Mouse (Mus musculus): ENCODE measurements at regions not wholly inside any gene's neighbourhood (a gene's known extent, or its start where the extent isn't known, plus 50 kb on each side); places are given as distances from the start of the nearest gene placed in this dataset.
A peak's percentile ranks its signal among the peaks of the same experiment; 100 is the strongest.

DNA sequence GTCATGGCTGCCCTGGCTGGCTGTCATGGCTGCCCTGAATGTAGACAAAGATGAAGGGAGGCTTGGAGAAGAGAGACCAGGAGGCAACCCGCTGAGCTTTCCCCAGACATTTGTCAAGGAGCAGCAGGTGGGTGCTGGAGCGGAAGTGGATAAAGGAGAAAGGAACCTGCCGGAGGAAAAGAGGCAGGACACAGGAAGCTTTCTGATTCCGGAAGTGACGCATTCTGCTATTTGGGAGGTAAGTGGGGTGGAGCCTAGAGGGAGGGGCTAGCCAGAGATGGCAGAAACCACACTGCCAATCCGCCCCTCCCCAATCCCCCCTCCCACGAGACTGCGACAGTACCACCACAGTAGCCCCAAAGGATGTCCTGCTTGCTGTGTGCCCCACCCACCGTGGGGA, 80.1 kb downstream of the Gm572 start:
- no peak for DNase-seq

DNA sequence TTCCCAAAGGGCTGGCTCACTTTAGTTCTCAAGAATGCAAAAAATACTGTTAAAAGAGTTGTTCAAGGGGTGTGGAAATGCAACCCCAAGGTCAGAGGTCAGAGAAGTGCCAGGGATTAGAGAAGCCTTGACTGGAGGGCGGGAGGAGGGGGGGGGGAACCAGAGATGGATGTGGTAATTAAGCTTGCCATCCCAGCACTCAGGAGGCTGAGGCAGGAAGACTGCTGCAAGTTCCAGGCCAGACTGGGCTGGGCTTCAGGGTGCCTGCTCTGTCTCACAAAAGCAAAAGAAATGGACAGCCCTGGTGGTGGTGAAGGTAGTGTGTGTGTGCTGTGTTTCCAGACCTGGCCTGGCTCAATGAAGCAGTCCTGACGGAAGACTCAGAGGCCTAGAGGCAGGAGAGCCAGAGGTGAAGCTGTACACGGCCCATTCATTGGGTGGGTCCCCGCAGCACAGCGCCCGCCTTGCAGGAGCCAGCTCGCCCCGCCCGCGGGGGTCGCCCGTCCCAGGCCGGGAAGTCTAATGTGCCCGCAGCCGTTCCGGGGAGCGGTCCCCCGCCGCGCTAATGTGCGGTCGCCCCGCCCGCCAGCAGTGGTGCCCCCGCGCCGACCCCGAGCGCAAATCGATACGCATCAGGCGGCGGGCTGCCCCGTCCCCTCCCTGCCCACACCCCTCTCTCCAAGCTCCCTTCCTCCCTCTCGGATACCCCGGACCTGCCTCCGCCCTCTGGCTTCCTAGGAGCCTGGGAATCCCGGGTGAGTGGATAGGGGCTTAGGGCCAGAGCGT, 80.1 kb upstream of the Casz1 start:
- DNase-seq: no peak

DNA sequence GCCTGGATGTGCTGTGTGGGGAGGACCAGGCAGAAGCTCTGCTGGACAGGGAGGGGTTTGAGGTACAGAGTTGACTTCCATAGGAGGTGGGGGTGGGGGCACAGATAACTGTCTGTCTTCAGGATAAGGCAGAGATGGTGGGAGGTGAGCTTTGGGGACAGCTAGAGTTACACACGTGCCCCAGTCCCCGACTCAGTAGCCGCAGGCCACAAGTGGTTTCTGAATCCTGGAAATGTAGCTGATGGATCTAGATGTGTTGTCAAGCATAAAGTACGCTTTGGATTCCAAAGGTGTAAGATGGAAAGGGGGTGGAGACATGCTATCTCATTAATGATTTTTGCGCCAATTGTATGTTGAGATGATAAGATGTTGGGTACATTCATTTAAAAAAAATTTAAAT, 75.4 kb upstream of the Casz1 start:
- no peak for DNase-seq

DNA sequence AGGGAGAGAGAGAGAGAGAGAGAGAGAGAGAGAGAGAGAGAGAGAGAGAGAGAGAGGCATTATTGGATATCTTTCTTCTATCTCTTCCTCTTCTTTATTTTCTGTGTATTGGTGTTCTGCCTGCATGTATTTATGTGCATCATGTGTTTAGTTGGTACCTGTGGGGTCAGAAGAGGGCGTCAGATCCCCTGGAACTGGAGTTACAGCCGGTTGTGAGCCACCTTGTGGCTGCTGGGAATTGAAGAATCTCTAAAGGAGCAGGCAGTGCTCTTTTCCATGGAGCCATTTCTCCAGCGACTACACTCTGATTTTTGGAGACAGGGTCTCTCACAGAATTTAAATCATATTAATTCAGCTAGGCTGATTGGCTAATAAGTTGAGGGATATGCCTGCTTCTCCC, 72.6 kb upstream of the Casz1 start:
- DNase-seq: no peak

DNA sequence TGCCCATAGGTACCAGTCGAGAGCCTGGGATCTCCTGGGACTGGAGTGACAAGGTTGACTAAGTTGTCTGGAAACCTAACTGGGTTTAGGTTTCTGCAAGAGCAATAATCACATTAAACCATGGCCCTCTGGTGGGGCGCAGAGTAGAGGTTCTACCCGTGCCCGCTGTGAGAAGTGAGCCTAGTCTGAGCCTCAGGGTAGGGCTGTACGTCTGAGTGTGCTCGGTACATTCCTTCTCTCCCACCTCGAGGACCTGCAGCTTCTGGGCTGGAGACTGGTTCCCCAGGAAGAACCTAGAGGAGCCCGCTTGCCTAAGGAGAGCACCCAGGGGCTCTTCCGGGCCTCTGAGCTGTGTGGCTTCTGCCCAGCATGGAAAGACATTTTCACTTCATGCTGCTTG, 70.2 kb upstream of the Casz1 start:
- no peak for DNase-seq

DNA sequence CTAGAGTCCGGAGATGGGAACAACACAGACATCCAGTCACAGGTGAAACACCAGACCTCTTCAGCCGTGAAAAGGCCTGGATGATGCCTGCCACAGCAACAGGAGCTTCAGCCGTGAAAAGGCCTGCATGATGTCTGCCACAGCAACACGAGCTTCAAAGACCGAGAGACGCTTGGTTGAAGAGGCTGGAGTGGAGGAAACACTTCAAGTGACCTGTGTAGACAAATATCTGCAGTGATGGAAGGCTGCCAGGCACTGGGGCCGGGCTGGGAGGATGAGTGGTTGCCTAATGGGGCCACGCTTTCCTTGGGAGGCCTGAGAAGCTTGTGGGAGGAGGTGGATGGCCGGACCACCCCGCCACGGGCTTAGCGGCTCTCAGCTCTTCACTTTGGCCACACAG, 69.7 kb upstream of the Casz1 start:
- DNase-seq: no peak

DNA sequence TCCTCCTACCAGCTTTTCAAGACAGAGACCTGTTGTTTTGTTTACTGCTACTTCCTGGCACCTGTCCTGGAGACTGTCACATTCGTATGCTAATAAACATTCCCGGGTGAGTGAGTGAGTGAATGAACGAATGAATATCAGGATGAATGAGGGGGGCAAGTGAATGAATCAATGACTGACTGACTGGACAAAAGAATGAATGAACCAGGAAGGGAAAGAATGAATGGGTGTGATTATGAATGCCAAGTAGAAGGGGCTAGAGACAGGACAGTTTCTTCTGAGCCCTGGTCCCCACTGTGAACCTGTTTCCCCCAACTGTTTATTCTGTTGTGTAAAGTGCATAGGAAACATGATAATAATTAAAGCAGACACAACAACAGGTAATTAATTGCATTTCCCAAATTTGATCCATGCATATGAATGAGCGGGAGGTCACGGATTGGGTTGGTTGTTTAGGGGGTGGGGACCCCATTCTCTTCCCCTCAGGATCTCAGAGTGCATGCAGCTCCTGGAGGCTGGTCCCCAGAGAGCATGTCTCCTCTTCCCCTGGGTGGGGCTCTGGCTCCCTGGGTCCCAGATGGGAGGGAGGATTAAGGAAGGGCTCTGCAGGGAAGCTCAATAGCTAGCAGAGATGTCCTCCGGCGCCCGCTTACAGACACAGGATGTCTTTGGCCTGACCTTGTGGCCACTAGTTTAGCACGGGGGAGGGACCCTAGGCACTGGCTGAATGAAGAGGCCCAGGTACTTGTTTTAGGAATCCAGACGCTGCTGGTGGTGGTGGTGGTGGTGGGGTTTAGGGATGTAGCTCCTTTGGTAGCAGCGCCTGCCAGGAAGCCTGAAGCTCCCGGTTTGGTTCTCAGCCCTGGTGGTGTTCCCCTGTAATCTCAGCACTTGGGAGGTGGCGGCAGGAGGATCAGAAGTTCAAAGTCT, 65.4 kb upstream of the Casz1 start:
- no peak for DNase-seq

DNA sequence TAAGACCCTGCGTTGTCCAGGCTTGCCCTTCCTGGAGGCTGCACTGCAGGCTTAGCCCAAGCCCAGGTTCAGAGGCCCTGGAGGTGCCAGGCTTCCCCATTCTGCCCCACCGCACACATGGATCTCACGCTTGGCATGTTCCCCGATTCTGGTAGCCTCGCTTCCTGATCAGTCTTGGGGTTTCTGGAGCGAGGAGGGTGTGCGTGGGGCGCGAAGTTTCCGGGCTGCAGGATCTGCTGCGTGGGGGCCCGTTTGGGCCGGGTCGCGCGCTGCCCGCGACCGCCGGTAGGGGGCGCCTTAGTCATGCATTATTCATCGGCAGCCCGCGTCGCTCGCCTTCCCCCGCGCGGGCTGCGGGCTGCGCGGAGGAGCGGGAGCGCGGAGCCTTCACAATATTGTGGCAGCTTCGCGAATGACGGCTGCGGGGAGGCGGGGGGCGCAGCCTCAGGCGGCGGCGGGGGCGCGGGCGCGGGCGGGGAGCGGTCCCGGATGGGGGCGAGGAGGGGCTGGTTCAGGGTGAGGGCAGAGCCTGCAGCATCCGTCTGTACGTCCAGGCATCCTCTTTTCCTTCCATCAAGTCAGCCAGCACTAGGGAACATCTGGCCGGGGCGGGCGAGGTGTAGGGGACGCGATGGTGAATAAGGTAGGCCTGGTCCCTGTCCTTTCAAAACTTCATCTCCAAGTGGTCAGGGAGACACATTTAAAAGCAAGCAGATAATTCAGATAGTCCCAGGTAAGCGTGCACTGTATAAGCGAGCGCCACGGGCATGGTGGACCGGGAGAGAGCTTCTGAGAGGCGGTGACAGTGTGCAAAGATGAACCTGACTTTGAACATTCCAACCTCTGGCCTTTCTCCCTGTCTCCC, 61.4 kb upstream of the Casz1 start:
- DNase-seq: peak; percentile 88

DNA sequence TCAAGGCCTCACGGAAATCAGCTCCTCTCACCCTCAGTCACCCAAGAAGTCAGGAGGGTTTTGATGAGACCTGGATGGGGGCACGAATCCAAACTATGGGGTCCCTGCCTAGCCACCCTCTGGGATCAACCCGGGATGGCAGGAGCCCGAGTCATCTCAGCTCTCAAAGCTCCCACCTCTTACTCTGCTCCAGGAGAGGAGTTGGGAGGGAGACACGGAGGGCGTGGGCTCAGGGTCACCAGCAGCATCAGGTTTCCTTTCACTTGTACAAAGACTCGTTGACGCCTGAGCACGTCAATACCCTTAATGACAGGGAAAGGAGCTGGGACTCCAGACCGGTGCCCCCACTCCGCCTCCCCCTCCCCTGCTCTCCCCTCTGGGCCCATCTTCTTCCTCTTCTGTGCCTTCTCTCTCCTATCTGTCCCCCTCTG, 60.8 kb upstream of the Casz1 start:
- DNase-seq: no peak

DNA sequence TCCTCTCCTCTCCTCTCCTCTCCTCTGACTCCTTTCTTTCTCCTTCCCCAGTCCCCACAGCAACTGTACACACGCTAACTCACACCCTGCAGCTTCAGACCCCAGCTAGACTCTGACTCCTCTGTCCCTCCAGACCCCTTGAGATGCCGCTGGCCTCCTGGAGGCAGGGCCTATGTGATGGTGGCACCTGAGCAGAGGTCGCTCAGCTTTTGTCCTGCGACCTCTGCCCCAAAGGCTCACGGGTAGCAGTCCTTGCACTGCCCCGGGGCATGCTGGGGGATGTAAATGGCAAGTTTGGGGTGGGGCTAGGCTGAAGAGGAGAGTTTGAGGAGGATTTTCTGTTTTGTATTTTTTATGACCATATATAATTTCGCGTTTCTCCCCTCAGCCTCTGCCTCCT, 60.2 kb upstream of the Casz1 start:
- DNase-seq: no peak

DNA sequence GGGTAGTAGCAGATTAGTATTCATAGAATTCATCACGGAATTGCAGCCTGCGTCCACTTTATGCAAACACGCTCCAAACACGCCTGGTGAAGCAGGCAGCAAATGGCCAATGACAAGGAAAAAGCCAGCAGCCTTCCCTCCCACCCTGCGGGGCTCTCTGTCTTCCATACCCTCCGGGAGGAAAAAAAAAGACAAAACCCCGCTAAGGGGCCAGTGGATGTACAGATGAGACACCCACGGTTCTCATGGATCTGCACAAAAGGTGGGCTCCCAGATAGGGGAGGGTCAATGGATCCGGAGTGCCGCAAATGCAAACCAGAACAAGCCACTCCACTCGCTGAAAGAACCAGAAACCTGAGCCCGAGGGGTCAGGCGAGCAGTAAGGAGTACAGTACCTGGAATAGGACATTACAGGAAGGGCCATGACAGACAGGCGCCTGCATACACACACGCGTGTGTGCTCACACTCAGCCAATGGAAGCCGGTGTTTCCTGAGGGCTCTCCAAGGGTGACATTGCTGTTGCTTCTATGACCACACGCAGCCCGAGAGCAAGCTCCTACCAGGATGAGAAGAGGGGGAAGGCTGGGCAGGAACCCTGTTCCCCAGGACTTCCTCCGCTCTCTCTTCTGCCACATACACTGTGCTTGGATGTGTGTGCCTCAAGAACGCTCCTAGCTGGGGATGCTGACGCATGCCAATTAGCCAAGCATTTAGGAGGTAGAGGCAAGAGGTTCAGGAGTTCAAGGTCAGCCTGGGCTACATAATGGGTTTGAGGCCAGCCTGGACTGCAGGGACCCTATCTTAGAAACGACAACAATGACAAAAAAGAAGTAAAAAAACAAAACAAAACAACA, 57.5 kb upstream of the Casz1 start:
- DNase-seq: no peak

DNA sequence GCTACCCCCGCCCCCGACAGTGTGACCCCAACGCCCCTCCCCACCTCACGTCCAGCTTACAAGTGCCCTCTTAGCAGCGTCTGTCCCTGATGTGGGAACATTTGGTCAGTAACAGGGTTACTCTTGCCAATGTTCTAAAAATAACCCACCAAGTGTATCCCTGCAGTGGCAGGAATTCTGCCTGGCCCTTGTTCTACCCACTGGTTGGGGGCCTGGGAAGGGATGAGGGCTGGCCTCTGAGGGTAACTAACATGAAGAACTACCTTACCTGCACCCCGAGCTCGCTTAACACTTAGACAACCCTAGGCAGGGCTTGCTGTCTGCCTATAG, 56.9 kb upstream of the Casz1 start:
- no peak for DNase-seq

DNA sequence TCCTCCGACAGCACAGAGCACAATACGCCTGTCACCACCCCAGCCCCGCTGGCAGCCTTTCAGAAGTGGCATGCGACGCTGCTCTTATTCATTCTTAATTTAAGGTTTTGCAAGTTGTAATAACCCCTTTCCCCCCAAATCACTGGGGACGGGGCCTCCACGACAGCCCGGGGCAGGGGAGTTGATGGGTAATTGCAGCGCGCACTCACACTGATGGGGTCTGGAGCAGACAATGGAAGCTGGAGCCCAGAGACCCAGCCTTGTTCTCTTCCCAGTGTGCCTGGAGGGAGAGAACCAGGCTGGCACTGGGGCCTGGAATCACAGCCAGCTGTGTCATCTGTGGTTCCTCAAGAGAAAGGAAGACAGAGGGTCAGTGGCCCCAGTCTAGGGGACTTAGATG, 54.2 kb upstream of the Casz1 start:
- no peak for DNase-seq

DNA sequence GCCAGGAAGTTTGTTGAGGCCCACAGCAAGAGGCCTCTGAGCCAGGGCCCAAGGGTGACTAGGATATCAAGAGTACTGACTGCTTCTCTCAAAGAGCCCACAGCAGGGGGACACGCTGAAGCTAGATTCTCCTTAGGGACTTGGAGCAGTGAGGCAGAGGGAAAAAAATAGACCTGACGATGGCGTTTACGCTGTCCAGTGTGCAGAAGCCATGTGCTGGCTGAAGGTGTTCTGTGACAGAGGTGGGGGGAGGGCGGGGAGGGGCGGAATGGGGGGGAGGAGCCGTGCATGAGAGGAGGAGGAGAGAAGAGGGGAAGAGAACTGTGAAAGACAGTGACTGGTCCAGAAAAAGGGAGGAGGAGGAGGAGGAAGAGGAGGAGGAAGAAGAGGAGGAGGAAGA, 52.6 kb upstream of the Casz1 start:
- no peak for DNase-seq

DNA sequence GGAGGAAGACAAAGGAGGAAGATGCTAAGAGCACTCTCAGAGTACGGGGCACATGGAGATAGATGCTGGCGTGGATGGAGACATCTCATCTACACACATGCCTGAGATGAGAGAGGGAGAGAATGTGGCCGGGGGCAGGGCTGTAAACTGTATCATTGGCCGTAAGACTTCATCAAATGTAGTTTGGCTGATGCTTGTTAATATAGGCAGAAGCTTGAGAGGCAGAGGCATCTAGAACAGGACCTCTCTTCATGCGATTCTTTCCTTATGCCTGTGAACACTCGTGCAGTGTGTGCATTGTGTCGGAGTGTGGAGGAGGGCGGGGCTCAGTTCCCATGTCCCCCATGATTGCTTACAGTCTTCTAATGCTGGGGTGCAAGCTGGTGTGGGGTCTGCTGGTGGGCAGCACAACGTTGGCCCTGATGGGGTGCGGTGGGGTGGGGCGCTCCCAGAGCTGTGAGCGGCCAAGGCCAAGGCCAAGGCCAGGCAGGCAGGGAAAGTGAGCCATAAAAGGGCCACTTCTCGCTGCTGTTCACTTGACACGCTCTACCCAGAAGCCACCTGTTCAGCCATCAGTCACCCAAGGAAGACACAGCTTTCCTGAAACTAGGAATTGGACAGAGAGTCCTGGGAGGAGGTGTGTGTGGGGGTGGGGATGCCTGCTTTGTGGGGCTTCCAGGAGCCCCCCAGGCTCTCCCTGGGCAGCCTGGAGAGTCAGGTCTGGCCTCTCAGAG, 51.7 kb upstream of the Casz1 start:
- no peak for DNase-seq

DNA sequence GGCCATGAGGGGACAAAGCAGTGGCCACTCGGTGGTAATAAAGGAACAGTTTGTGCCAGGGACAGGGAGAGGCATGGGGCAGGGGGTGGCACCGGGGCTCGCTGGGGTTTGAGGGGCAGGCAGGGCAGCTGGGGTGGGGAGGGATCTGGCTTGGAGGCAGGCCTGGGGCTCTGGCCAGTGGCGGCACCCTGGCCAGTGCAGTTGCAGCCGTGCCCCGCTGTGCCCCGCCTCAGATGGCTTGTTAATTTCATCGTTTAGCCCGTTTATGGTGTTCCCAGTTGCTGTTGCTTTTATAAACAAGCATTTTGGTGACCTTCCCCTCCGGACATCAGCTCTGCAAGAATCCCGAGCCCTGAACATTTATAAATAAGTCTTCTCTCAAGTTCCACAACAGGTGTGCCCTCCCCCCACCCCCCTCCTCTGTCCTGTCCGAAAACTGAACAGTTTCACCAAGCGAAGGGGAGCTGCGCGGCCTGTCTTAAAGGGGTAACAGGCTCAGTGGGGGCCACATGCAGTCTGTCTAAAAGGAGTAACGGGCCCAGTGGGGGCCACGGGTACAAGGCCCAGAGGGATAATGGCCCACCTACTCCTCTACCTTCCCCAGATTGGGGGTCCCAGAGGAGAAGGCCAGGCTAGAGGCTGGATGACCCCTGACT, 51.0 kb upstream of the Casz1 start:
- no peak for DNase-seq

DNA sequence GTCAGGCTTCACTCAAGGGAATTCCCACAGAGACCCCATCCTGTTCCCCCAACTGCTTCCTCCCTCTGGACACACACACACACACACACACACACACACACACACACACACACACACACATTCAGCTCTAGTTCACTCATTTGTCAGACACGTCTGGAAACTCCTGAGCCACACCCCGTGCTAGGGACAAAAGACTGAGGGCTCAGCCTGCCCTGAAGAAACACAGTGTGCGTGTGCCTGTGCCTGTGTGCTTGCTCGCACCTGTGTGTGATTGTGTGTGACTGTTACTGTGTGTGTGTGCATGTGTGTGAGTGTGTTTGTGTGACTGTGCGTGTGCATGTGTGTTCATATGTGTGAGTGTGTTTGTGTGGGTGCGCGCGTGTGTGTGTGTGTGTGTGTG, 50.4 kb upstream of the Casz1 start:
- DNase-seq: no peak
